Mouse (Mus musculus): Measurements from ENCODE around the gene Zfp819.
"Not testable (repeated sequence)": the region's sequence is repeated elsewhere in the genome, so short reads cannot be mapped to it uniquely, and the experiment has no call there.

Gene Zfp819

GRCm38 (mm10) chr7:43642587-43642986 is 35.6 kb downstream of the Zfp819 start:
- in situ Hi-C loops (cut with MseI, MboI): no loop called here

GRCm38 (mm10) chr7:43643046-43643652 is 36.2 kb downstream of the Zfp819 start:
- in situ Hi-C loops (cut with MseI, MboI): no loop called here

- in situ Hi-C loops (cut with MseI, MboI): no loop called here
Measured at GRCm38 (mm10) chr7:43652683-43653082, 45.7 kb downstream of the Zfp819 start.

- in situ Hi-C loops (cut with MseI, MboI): no loop called here
Measured at GRCm38 (mm10) chr7:43654519-43654918, 47.5 kb downstream of the Zfp819 start.

GRCm38 (mm10) chr7:43656232-43656631 is 49.3 kb downstream of the Zfp819 start:
- in situ Hi-C loops (cut with MseI, MboI): no loop called here

GRCm38 (mm10) chr7:43660002-43660401 is 53.0 kb downstream of the Zfp819 start, which contains the start of gene Siglece:
Gene Siglece, minus strand, starts transcription at chr7:43660161.
- in situ Hi-C loops (cut with MseI, MboI): no loop called here

- in situ Hi-C loops (cut with MseI, MboI): no loop called here
Measured at GRCm38 (mm10) chr7:43662804-43663203, 55.8 kb downstream of the Zfp819 start.

GRCm38 (mm10) chr7:43667221-43667620 is 60.3 kb downstream of the Zfp819 start:
- in situ Hi-C loops (cut with MseI, MboI): not testable (repeated sequence)

Data from mouse trophoblast stem cell (cell line).